Mouse (Mus musculus): ENCODE measurements around the gene Tgfb3. TPM values are rescaled to one million over a fixed set of nuclear protein-coding genes. Genes with fewer than 3 reads are reported as not detected.

The Tgfb3 gene
- total and polyA plus RNA-seq, 2 experiments from 2014 or later: 3.6 to 3.7 TPM

- H3K4me2 ChIP-seq (ENCODE audit: low read depth, low read length, poor library complexity, severe bottlenecking): no peak overlapping the region
- H3K27ac ChIP-seq (ENCODE audit: low read depth, low read length): no peak overlapping the region
- H3K36me3 ChIP-seq (ENCODE audit: insufficient read depth, low read length): no peaks in the 10 kb centered on the region
- no peaks in the 10 kb centered on the region for H3K9me3 ChIP-seq (ENCODE audit: low read length)
- WGBS: 76% methylated on average over 3 of the region's 3 CpGs
- H3K4me3 ChIP-seq (ENCODE audit: low read depth, low read length): no peak overlapping the region
- H3K4me1 ChIP-seq (ENCODE audit: insufficient read depth, low read length): no peaks in the 10 kb centered on the region
- DNase-seq (ENCODE audit: low spot score) (no peak), ATAC-seq (ENCODE audit: low FRiP score) (no peak)
- H3K9ac ChIP-seq (replicated peaks; ENCODE audit: low read length, poor library complexity, severe bottlenecking): no peak overlapping the region
- TF ChIP-seq CTCF (IDR thresholded peaks at IDR 0.05): no peak
- no peaks in the 10 kb centered on the region for H3K27me3 ChIP-seq (ENCODE audit: insufficient read depth, low read length)
Measured at GRCm38 (mm10) chr12:86007377-86007776, 71.5 kb downstream of the Tgfb3 start.

Other genes starting within 250 kb of the Tgfb3 start
- 11.9 and 13.7 TPM in 2 replicates for gene Ift43, start 3.5 kb upstream of the Tgfb3 start, total RNA-seq (2014; rRNA removed)
- 29.7 and 30.0 TPM in 2 replicates for gene Ift43, start 3.5 kb upstream of the Tgfb3 start, polyA plus RNA-seq (2015; fragmentation: Nextera tagmentation; extraction: Ambion mirVana)
- gene Gpatch2l, start 162.8 kb upstream of the Tgfb3 start, total RNA-seq (2014; rRNA removed): 29.3 and 36.1 TPM in 2 replicates
- gene Gpatch2l, start 162.8 kb upstream of the Tgfb3 start, polyA plus RNA-seq (2015; fragmentation: Nextera tagmentation; extraction: Ambion mirVana): 21.0 and 23.7 TPM in 2 replicates